Mouse (Mus musculus) hindbrain, embryonic 16.5 days (tissue): ENCODE results near the gene Tbc1d9. TPM values are rescaled to one million over a fixed set of nuclear protein-coding genes. Genes with fewer than 3 reads are reported as not detected.

Experiments used
- ATAC-seq: fragments of 200-750 bp; cut with Nextera tagmentation; 2 replicates; pipeline ENCODE4 v1.8.0; 2017; ENCODE audit warnings: moderate TSS enrichment, moderate library complexity
- H3K27ac ChIP-seq: fragments of 300-500 bp; sonication (generic); 2 replicates; pipeline ENCODE4 v1.5.1; 2014; ENCODE audit warnings: low read depth, mild to moderate bottlenecking, control low read depth, low read length, moderate library complexity
- H3K27me3 ChIP-seq: fragments of 300-500 bp; sonication (generic); replicated peaks from 2 replicates; pipeline ENCODE4 v1.6.1; 2014; ENCODE audit warnings: low read length; ENCODE audit not compliant: control insufficient read depth, insufficient read depth
- H3K36me3 ChIP-seq: fragments of 300-500 bp; sonication (generic); 2 replicates; pipeline ENCODE4 v1.6.1; 2014; ENCODE audit warnings: mild to moderate bottlenecking, low read length, moderate library complexity, mixed read lengths; ENCODE audit not compliant: control insufficient read depth, insufficient read depth
- H3K4me1 ChIP-seq: fragments of 300-500 bp; sonication (generic); 2 replicates; pipeline ENCODE4 v1.6.1; 2014; ENCODE audit warnings: low read depth, low read length; ENCODE audit not compliant: control insufficient read depth, insufficient read depth
- H3K4me2 ChIP-seq: fragments of 300-500 bp; sonication (generic); 2 replicates; pipeline ENCODE4 v1.6.1; 2014; ENCODE audit warnings: mild to moderate bottlenecking, low read length, control low read depth, moderate library complexity
- H3K4me3 ChIP-seq: fragments of 300-500 bp; sonication (generic); 2 replicates; pipeline ENCODE4 v1.5.1; 2014; ENCODE audit warnings: mild to moderate bottlenecking, low read length, control low read depth, moderate library complexity
- H3K9ac ChIP-seq: fragments of 300-500 bp; sonication (generic); 2 replicates; pipeline ENCODE4 v1.6.1; 2014; ENCODE audit warnings: low read depth, mild to moderate bottlenecking, control low read depth, low read length, moderate library complexity
- H3K9me3 ChIP-seq: fragments of 300-500 bp; sonication (generic); 2 replicates; pipeline ENCODE4 v1.6.1; 2014; ENCODE audit warnings: mild to moderate bottlenecking, low read length, moderate library complexity; ENCODE audit not compliant: control insufficient read depth
- WGBS: fragments of 180-500 bp; shearing (Covaris S2); extraction: QIAGEN DNeasy Blood & Tissue Kit; methylation state at CpG from one replicate; pipeline ENCODE4 v1.1.7; 2014; 5-methylcytosine and 5-hydroxymethylcytosine counted together
- polyA plus RNA-seq: library from polyadenylated mRNA; unstranded; fragments of >200 nt; fragmentation: Nextera tagmentation; extraction: Ambion mirVana; gene quantifications from 2 replicates; pipeline ENCODE4 v1.2.1, GENCODE M21; 2015

Gene Tbc1d9
- polyA plus RNA-seq, 1 experiment from 2014 or later = 16.5 TPM

DNA sequence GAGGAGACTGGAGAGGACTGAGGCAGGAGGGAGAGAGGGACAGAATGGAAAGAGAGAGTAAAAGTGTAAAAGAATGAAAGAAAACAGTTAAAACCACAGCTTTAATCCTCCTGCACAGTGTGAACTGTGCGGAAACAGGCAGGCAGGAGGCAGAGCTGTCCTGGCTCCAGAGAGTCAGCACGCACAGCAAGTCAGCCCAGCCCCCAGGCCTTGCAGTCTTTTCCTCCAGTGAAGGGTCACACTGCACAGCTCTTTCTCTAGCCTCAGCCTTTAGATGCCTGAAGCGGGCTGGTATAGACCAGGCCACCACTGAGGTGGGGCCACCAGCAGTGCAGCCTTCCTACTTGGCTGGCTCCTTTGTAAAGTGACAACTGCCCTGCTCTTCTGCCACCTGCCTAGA, 155.4 kb downstream of the Tbc1d9 start:
- Histone ChIP-seq H3K27me3 (no peaks in the 10 kb centered on the region), H3K4me2 (no peak overlapping the region), H3K27ac (no peak overlapping the region), H3K9me3 (no peaks in the 10 kb centered on the region), H3K9ac (no peak overlapping the region), H3K36me3 (peaks cover 37% of the 10 kb centered on the region), H3K4me1 (no peaks in the 10 kb centered on the region), H3K4me3 (no peak overlapping the region)
- ATAC-seq = no peak
- WGBS = 55% methylated on average over 3 of the region's 3 CpGs

DNA sequence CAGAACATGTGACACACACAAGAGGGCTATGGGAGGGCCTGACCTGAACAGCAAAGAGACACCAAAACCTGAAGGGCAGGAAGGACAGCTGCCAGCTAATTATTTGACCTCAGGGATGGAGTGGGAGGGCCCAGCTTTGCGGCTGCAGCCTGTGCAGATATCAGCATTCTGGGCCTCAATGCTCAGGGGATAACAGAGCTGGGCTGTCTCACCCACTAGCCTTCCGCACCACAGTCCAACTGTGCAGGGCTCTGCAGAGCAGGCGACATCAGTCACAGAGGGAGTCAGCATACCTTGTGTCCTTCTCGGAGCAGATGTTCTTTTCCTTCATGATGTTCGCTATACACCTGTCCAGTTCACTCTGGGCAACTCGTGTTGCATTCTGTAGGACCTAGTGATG, 157.2 kb downstream of the Tbc1d9 start:
- H3K27ac ChIP-seq = no peak overlapping the region
- H3K9ac ChIP-seq = no peak overlapping the region
- H3K9me3 ChIP-seq = no peaks in the 10 kb centered on the region
- ATAC-seq = no peak
- no peaks in the 10 kb centered on the region for H3K27me3 ChIP-seq
- 91% methylated on average over 6 of the region's 6 CpGs for WGBS
- H3K36me3 ChIP-seq = peaks cover 26% of the 10 kb centered on the region
- no peak overlapping the region for H3K4me3 ChIP-seq
- H3K4me1 ChIP-seq = no peaks in the 10 kb centered on the region
- H3K4me2 ChIP-seq = no peak overlapping the region

Other genes starting within 250 kb of the Tbc1d9 start
- 6.9 and 7.2 TPM in 2 replicates for gene Gm10645, start 818 bp downstream of the Tbc1d9 start, polyA plus RNA-seq
- 0.12 and 0.21 TPM in 2 replicates for gene Ucp1, start 125.0 kb downstream of the Tbc1d9 start, polyA plus RNA-seq
- gene Elmod2, start 167.1 kb downstream of the Tbc1d9 start, polyA plus RNA-seq = 18.5 and 21.6 TPM in 2 replicates
- not detected in 2 replicates for gene Mgat4d, start 183.1 kb downstream of the Tbc1d9 start, polyA plus RNA-seq
- 15.8 and 17.0 TPM in 2 replicates for gene Clgn, start 224.5 kb downstream of the Tbc1d9 start, polyA plus RNA-seq